Comparison of ENCODE assay signal across 8 mouse cellular contexts in the genomic region with DNA sequence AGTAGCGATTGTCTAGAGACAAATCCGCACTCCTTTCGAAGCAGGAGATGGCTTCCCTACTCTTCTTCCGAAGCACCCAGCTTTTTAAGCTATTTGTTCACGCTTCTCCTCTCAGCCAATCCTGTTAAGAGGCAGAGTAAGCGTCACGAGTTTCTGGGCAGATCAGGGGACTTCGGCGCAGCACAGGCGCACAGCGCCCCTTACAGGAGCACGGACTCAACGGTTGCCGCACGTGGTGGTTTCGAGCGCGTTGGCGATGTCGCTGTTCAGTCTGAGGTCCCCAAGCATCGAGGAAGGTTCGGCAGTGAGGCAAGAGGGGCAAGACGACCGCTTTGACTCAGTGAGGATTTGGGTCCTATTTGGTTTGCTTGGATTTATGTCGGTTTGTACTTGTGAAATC. TPM values are rescaled to one million over a fixed set of nuclear protein-coding genes. Genes with fewer than 3 reads are reported as not detected.
DNase-seq lines count a peak whose midpoint lies in the region; ATAC-seq and TF ChIP-seq lines count a peak whose summit lies in the region.

Tcam1 (plus strand) TSS at position 219 of the 400 bp plus-strand sequence.

- no peak within 1 kb of the TSS for H3K9ac ChIP-seq in embryonic facial prominence, embryonic 12.5 days
- no peak within 1 kb of the TSS for H3K9ac ChIP-seq in midbrain, embryonic 13.5 days (replicated peaks)

- no peak within 1 kb of the TSS for H3K27ac ChIP-seq in embryonic facial prominence, embryonic 12.5 days
- H3K27ac ChIP-seq in limb, embryonic 10.5 days, result peak within 1 kb of the TSS; percentile 73
- H3K27ac ChIP-seq in midbrain, embryonic 13.5 days, result no peak within 1 kb of the TSS
- H3K27ac ChIP-seq in small intestine, adult 2 months (ENCODE audit: insufficient read depth, low read depth, low read length), result no peak within 1 kb of the TSS

- no peak for TF ChIP-seq POLR2A in small intestine, adult 2 months (IDR thresholded peaks at IDR 0.05; ENCODE audit: low read depth, low read length)

- H3K4me2 ChIP-seq in embryonic facial prominence, embryonic 12.5 days (replicated peaks), result peak within 1 kb of the TSS; percentile 45
- peak within 1 kb of the TSS; percentile 45 for H3K4me2 ChIP-seq in midbrain, embryonic 13.5 days (replicated peaks)

- no peaks in the 10 kb centered on the region for H3K36me3 ChIP-seq in embryonic facial prominence, embryonic 12.5 days
- H3K36me3 ChIP-seq in limb, embryonic 10.5 days, result no peaks in the 10 kb centered on the region
- H3K36me3 ChIP-seq in midbrain, embryonic 13.5 days, result no peaks in the 10 kb centered on the region
- H3K36me3 ChIP-seq in small intestine, adult 2 months (ENCODE audit: control insufficient read depth, insufficient read depth, low read length), result no peaks in the 10 kb centered on the region

- WGBS in embryonic facial prominence, embryonic 12.5 days, result 7% methylated on average over 25 of the region's 25 CpGs
- WGBS in limb, embryonic 10.5 days, result 10% methylated on average over 25 of the region's 25 CpGs
- 9% methylated on average over 25 of the region's 25 CpGs for WGBS in midbrain, embryonic 13.5 days
- 3% methylated on average over 25 of the region's 25 CpGs for WGBS in small intestine, adult 2 months

- peak within 1 kb of the TSS; percentile 23 for H3K4me3 ChIP-seq in embryonic facial prominence, embryonic 12.5 days
- H3K4me3 ChIP-seq in limb, embryonic 10.5 days, result peak within 1 kb of the TSS; percentile 34
- 0 out of 2 replicates have a peak within 1 kb of the TSS, but pooled peaks have one; percentile 12 for H3K4me3 ChIP-seq in midbrain, embryonic 13.5 days (replicated peaks)
- H3K4me3 ChIP-seq in small intestine, adult 2 months (ENCODE audit: low read depth, low read length), result no peak within 1 kb of the TSS; the same call in 1 of the 2 replicates

- H3K4me1 ChIP-seq in embryonic facial prominence, embryonic 12.5 days, result peaks cover 20% of the 10 kb centered on the region
- H3K4me1 ChIP-seq in limb, embryonic 10.5 days, result peaks cover 37% of the 10 kb centered on the region
- H3K4me1 ChIP-seq in midbrain, embryonic 13.5 days (replicated peaks), result peaks cover 20% of the 10 kb centered on the region
- peaks cover 13% of the 10 kb centered on the region for H3K4me1 ChIP-seq in small intestine, adult 2 months (ENCODE audit: control insufficient read depth, insufficient read depth, insufficient read length, low read length)

- peak; percentile 88 for TF ChIP-seq CTCF in small intestine, adult 2 months (IDR thresholded peaks at IDR 0.05; ENCODE audit: extremely low read depth, insufficient read length, insufficient replicate concordance, low read depth, low read length)

- peak; percentile 91 for DNase-seq in adrenal gland, postnatal 25 days
- peak; percentile 92 to 96 for DNase-seq in heart, adult 18-20 months
- peak; percentile 96 for DNase-seq in kidney, adult 18-20 months
- peak; percentile 94 for DNase-seq in limb, embryonic 10.5 days (ENCODE audit: low spot score)
- DNase-seq in MN1 (ENCODE audit: low spot score), result no peak

- no peaks in the 10 kb centered on the region for H3K9me3 ChIP-seq in embryonic facial prominence, embryonic 12.5 days
- no peaks in the 10 kb centered on the region for H3K9me3 ChIP-seq in limb, embryonic 10.5 days (replicated peaks)
- H3K9me3 ChIP-seq in midbrain, embryonic 13.5 days, result no peaks in the 10 kb centered on the region

- no peaks in the 10 kb centered on the region for H3K27me3 ChIP-seq in embryonic facial prominence, embryonic 12.5 days
- no peaks in the 10 kb centered on the region for H3K27me3 ChIP-seq in limb, embryonic 10.5 days (ENCODE audit: low read depth, poor library complexity, severe bottlenecking)
- H3K27me3 ChIP-seq in midbrain, embryonic 13.5 days, result 0 out of 2 replicates have a peak, but pooled peaks cover 8% of the 10 kb centered on the region
- H3K27me3 ChIP-seq in small intestine, adult 2 months (ENCODE audit: control insufficient read depth, insufficient read depth, low read length), result no peaks in the 10 kb centered on the region

- no peak for ATAC-seq in embryonic facial prominence, embryonic 12.5 days (ENCODE audit: insufficient number of reproducible peaks, insufficient read depth, low FRiP score, low TSS enrichment)
- peak; percentile 57 for ATAC-seq in midbrain, embryonic 13.5 days

RNA-seq across cellular contexts. Expression of gene Tcam1, which starts in this region (rescaled TPM):
- total RNA-seq in adrenal gland, postnatal 25 days (2021), result 0.36 TPM in 1 of 2 replicates, not detected in the other
- 0.24 and 0.47 TPM in 2 replicates for polyA plus RNA-seq in embryonic facial prominence, embryonic 12.5 days (2016; fragmentation: Nextera tagmentation; extraction: Ambion mirVana)
- not detected for total RNA-seq in heart, adult 18-20 months (2021)
- 0.18 and 0.36 TPM in 2 replicates for polyA plus RNA-seq in limb, embryonic 10.5 days (2016; fragmentation: Nextera tagmentation; extraction: Ambion mirVana)
- 0.16 and 0.18 TPM in 2 replicates for polyA plus RNA-seq in midbrain, embryonic 13.5 days (2015; fragmentation: Nextera tagmentation; extraction: Ambion mirVana)
- 0.05 TPM in 2 replicates for polyA plus RNA-seq in small intestine, adult 2 months (2012; rRNA removed)

Comparison
In these comparisons a context has a peak if more than half of its experiments do, and no peak if none do; other contexts are left out.
1. Peak in DNase-seq in adrenal gland, postnatal 25 days; RNA of the gene not detected or under 1 TPM.
2. Peak in DNase-seq in heart, adult 18-20 months; RNA of the gene not detected or under 1 TPM.
3. Peak in DNase-seq, H3K4me3 ChIP-seq and H3K27ac ChIP-seq in limb, embryonic 10.5 days; RNA of the gene not detected or under 1 TPM.
4. Peak in ATAC-seq, H3K4me3 ChIP-seq and H3K4me2 ChIP-seq in midbrain, embryonic 13.5 days; RNA of the gene not detected or under 1 TPM.